Mouse (Mus musculus): ENCODE measurements around the gene Il22. TPM values are rescaled to one million over a fixed set of nuclear protein-coding genes. Genes with fewer than 3 reads are reported as not detected.
A peak's percentile ranks its signal among the peaks of the same experiment; 100 is the strongest.
"Not testable (repeated sequence)": the region's sequence is repeated elsewhere in the genome, so short reads cannot be mapped to it uniquely, and the experiment has no call there.

Il22 gene
- polyA plus RNA-seq, 1 experiment from 2014 or later, result not detected

- Histone ChIP-seq H3K9ac (no peak overlapping the region), H3K4me1 (ENCODE audit: insufficient read depth) (no peaks in the 10 kb centered on the region), H3K27me3 (ENCODE audit: insufficient read depth, low read length) (no peaks in the 10 kb centered on the region), H3K4me3 (ENCODE audit: low read depth, low read length) (no peak overlapping the region), H3K27ac (ENCODE audit: low read depth) (no peak overlapping the region), H3K9me3 (ENCODE audit: low read depth, low read length) (no peaks in the 10 kb centered on the region), H3K36me3 (ENCODE audit: insufficient read depth) (no peaks in the 10 kb centered on the region), H3K4me2 (no peak overlapping the region)
- TF ChIP-seq CTCF (IDR thresholded peaks at IDR 0.05; ENCODE audit: low read depth), result no peak
- DNase-seq (no peak), ATAC-seq (ENCODE audit: insufficient read depth) (no peak)
- 85% methylated on average over 11 of the region's 11 CpGs for WGBS
These were observed 25.5 kb upstream of the Il22 start for GRCm38 (mm10) chr10:118179265-118179664.

GRCm38 (mm10) chr10:118195150-118195549 is 9.6 kb upstream of the Il22 start:
- not testable (repeated sequence) for H3K9ac ChIP-seq; H3K4me1 ChIP-seq (ENCODE audit: insufficient read depth); ATAC-seq (ENCODE audit: insufficient read depth); H3K27me3 ChIP-seq (ENCODE audit: insufficient read depth, low read length); H3K4me3 ChIP-seq (ENCODE audit: low read depth, low read length); H3K9me3 ChIP-seq (ENCODE audit: low read depth, low read length); H3K4me2 ChIP-seq; H3K27ac ChIP-seq (ENCODE audit: low read depth); H3K36me3 ChIP-seq (ENCODE audit: insufficient read depth)
- DNase-seq, result peak; percentile 6
- WGBS, result 25% methylated on average over 3 of the region's 3 CpGs

- not testable (repeated sequence) for H3K4me3 ChIP-seq (ENCODE audit: low read depth, low read length); H3K27ac ChIP-seq (ENCODE audit: low read depth); H3K4me2 ChIP-seq; H3K36me3 ChIP-seq (ENCODE audit: insufficient read depth); H3K27me3 ChIP-seq (ENCODE audit: insufficient read depth, low read length); H3K9me3 ChIP-seq (ENCODE audit: low read depth, low read length); H3K9ac ChIP-seq; H3K4me1 ChIP-seq (ENCODE audit: insufficient read depth); DNase-seq
- WGBS, result 93% methylated on average over 2 of the region's 4 CpGs
- peak; percentile 66 for ATAC-seq (ENCODE audit: insufficient read depth)
These were observed 11.1 kb downstream of the Il22 start for GRCm38 (mm10) chr10:118215719-118216393.

GRCm38 (mm10) chr10:118227629-118228028 is 22.9 kb downstream of the Il22 start:
- not testable (repeated sequence) for H3K27ac ChIP-seq (ENCODE audit: low read depth); H3K4me2 ChIP-seq; DNase-seq; H3K4me3 ChIP-seq (ENCODE audit: low read depth, low read length); H3K36me3 ChIP-seq (ENCODE audit: insufficient read depth); H3K9me3 ChIP-seq (ENCODE audit: low read depth, low read length); H3K27me3 ChIP-seq (ENCODE audit: insufficient read depth, low read length); H3K4me1 ChIP-seq (ENCODE audit: insufficient read depth); H3K9ac ChIP-seq; ATAC-seq (ENCODE audit: insufficient read depth)
- 100% methylated on average over 1 of the region's 2 CpGs for WGBS

GRCm38 (mm10) chr10:118232607-118233006 is 27.9 kb downstream of the Il22 start:
- not testable (repeated sequence) for H3K27ac ChIP-seq (ENCODE audit: low read depth); H3K36me3 ChIP-seq (ENCODE audit: insufficient read depth); H3K4me1 ChIP-seq (ENCODE audit: insufficient read depth); H3K9me3 ChIP-seq (ENCODE audit: low read depth, low read length); H3K4me3 ChIP-seq (ENCODE audit: low read depth, low read length); H3K4me2 ChIP-seq; H3K27me3 ChIP-seq (ENCODE audit: insufficient read depth, low read length); DNase-seq; H3K9ac ChIP-seq
- no CpG with 5 or more reads among the region's 5 CpGs for WGBS
- ATAC-seq (ENCODE audit: insufficient read depth), result peak; percentile 56; the same call in 1 of the 2 replicates

DNA sequence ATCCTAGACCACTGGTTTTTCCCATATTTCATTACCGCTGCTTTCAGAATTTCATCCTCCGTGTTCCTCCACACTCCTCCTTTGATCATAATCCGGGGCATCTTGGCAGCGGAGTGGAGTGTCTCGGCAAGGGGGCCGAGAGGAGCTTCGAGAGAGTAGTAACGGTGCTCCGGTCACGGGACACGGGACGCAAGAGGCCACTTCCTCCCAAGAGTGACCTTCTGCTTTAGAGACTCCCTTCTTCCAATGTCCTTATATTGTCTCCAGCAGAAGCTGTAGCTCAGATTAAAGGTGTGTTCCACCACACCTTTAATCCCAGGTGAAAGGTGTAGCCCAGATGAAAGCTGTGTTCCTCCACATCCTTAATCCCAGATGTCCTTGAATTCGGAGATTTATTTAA is 35.9 kb downstream of the Il22 start, which contains the start of gene Gm32717:
Gene Gm32717 (minus strand): TSS at position 101 of the 400 bp plus-strand sequence.
- no CpG with 5 or more reads among the region's 13 CpGs for WGBS
- H3K9me3 ChIP-seq (ENCODE audit: low read depth, low read length); H3K4me1 ChIP-seq (ENCODE audit: insufficient read depth); H3K9ac ChIP-seq; H3K27me3 ChIP-seq (ENCODE audit: insufficient read depth, low read length); ATAC-seq (ENCODE audit: insufficient read depth); H3K36me3 ChIP-seq (ENCODE audit: insufficient read depth); H3K27ac ChIP-seq (ENCODE audit: low read depth); H3K4me3 ChIP-seq (ENCODE audit: low read depth, low read length); H3K4me2 ChIP-seq; DNase-seq: not testable (repeated sequence)

DNA sequence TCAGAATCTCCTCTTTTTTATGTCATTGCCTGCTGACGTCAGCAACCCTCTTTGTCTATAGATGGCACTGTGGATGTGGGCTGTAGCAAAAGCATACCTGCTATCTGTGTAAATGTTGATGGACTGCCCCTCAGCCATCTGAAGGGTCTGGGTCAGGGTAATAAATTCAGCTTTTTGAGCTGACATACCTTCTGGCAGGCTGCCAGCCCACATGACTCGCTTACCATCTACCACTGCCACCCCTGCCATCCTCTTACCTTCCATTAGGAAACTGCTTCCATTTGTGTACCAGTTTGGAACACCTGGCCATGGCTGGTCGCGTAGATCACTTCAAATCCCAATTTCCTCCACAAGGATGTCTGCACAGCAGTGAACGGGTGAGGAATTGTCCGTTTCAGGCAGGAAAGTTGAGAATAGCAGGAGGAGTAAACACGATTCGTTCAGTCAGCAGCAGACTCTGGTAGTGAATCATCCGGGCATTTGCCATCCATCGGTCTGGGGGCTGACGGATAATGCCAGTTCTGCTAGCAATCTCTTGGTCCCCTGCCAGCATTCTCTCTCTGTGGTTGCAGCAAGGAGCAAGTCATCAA is 44.4 kb downstream of the Il22 start:
- H3K4me1 ChIP-seq (ENCODE audit: insufficient read depth); H3K9ac ChIP-seq; H3K36me3 ChIP-seq (ENCODE audit: insufficient read depth); H3K9me3 ChIP-seq (ENCODE audit: low read depth, low read length); H3K27me3 ChIP-seq (ENCODE audit: insufficient read depth, low read length); ATAC-seq (ENCODE audit: insufficient read depth); DNase-seq; H3K27ac ChIP-seq (ENCODE audit: low read depth); H3K4me2 ChIP-seq; H3K4me3 ChIP-seq (ENCODE audit: low read depth, low read length): not testable (repeated sequence)
- 66% methylated on average over 11 of the region's 11 CpGs for WGBS

All from lung, embryonic 14.5 days (tissue).